Mouse (Mus musculus) hindbrain, embryonic 13.5 days (tissue): ENCODE data around the gene Hba-x. TPM values are rescaled to one million over a fixed set of nuclear protein-coding genes. Genes with fewer than 3 reads are reported as not detected.

Experiments
- ATAC-seq: fragments of 200-750 bp; cut with Nextera tagmentation; 2 replicates; pipeline ENCODE4 v1.8.0; 2017; ENCODE audit warnings: moderate TSS enrichment; ENCODE audit not compliant: low FRiP score
- H3K27ac ChIP-seq: fragments of 300-500 bp; sonication (generic); 2 replicates; pipeline ENCODE4 v1.5.1; 2015; ENCODE audit warnings: inconsistent platforms, mild to moderate bottlenecking, moderate library complexity
- H3K27me3 ChIP-seq: fragments of 300-500 bp; sonication (generic); 2 replicates; pipeline ENCODE4 v1.6.1; 2015; ENCODE audit warnings: mild to moderate bottlenecking, inconsistent platforms
- H3K36me3 ChIP-seq: fragments of 300-500 bp; sonication (generic); 2 replicates; pipeline ENCODE4 v1.6.1; 2015; ENCODE audit warnings: mild to moderate bottlenecking, inconsistent platforms
- H3K4me1 ChIP-seq: fragments of 300-500 bp; sonication (generic); replicated peaks from 2 replicates; pipeline ENCODE4 v1.6.1; 2015; ENCODE audit warnings: inconsistent platforms
- H3K4me2 ChIP-seq: fragments of 300-500 bp; sonication (generic); 2 replicates; pipeline ENCODE4 v1.6.1; 2015; ENCODE audit warnings: inconsistent platforms, mild to moderate bottlenecking, moderate library complexity
- H3K4me3 ChIP-seq: fragments of 300-500 bp; sonication (generic); 2 replicates; pipeline ENCODE4 v1.5.1; 2015; ENCODE audit warnings: mild to moderate bottlenecking, inconsistent platforms
- H3K9ac ChIP-seq: fragments of 300-500 bp; sonication (generic); 2 replicates; pipeline ENCODE4 v1.6.1; 2015; ENCODE audit warnings: mild to moderate bottlenecking, inconsistent platforms
- H3K9me3 ChIP-seq: fragments of 300-500 bp; sonication (generic); 2 replicates; pipeline ENCODE4 v1.6.1; 2016; ENCODE audit warnings: inconsistent platforms
- WGBS: fragments of 180-500 bp; shearing (Covaris S2); methylation state at CpG from one replicate; pipeline ENCODE4 v1.1.7; 2015; 5-methylcytosine and 5-hydroxymethylcytosine counted together
- polyA plus RNA-seq: library from polyadenylated mRNA; unstranded; fragments of >200 nt; fragmentation: Nextera tagmentation; extraction: Ambion mirVana; gene quantifications from 2 replicates; pipeline ENCODE4 v1.2.1, GENCODE M21; 2015

The Hba-x gene
- polyA plus RNA-seq: 392 and 434 TPM in 2 replicates

DNA sequence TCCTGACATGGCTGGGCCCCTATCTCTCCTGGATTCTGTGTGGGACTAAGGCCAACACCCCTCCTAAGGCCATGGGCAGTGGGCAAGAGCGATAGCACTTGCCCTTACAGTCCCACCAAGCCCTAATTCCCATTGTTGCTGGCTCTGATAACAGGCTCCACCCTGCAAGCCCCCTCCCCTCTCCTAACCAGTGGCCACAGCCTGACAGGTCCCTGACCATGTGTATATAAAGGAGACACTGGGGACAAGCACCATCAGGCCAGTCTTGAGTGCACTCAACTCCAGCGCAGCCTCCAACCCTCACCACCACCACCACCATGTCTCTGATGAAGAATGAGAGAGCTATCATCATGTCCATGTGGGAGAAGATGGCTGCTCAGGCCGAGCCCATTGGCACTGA, at the start of gene Hba-x:
Hba-x (plus strand) TSS at position 54 of the 400 bp plus-strand sequence.
- H3K9ac ChIP-seq: no peak within 1 kb of the TSS
- H3K27ac ChIP-seq: no peak within 1 kb of the TSS
- H3K4me2 ChIP-seq: no peak within 1 kb of the TSS
- H3K9me3 ChIP-seq: no peaks in the 10 kb centered on the region
- H3K36me3 ChIP-seq: no peaks in the 10 kb centered on the region
- peaks cover 31% of the 10 kb centered on the region for H3K27me3 ChIP-seq
- H3K4me3 ChIP-seq: no peak within 1 kb of the TSS
- no peak for ATAC-seq
- no peaks in the 10 kb centered on the region for H3K4me1 ChIP-seq
- 75% methylated on average over 3 of the region's 3 CpGs for WGBS

DNA sequence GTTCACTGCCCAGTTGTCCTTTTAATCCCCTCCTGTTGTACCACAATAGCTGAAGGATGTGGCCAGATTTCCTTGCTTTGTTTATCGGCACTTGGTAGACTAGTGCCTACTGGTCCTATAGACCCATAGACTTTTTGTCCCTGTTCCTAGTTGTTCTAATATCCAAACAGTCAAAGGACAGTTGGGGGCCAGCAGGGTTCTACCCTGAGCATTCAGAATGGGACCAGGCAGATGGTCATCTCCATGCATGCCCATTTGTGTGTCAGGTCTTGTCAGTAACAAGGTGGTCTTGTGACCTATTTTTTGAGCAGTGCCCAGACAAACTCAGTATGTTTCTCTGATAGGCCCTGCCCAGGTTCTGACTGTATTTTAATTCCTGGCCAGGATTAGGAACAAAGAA, 49.2 kb upstream of the Hba-x start:
- Histone ChIP-seq H3K36me3 (peaks cover 35% of the 10 kb centered on the region), H3K4me3 (peak overlapping the region; percentile 64), H3K9ac (peak overlapping the region; percentile 90), H3K27ac (peak overlapping the region; percentile 78; the same call in 1 of the 2 replicates), H3K27me3 (peaks cover 31% of the 10 kb centered on the region), H3K4me2 (peak overlapping the region; percentile 73), H3K4me1 (peaks cover 52% of the 10 kb centered on the region), H3K9me3 (no peaks in the 10 kb centered on the region)
- ATAC-seq: no peak; the same call in 1 of the 2 replicates
- WGBS: 39% methylated on average over 1 of the region's 1 CpGs

DNA sequence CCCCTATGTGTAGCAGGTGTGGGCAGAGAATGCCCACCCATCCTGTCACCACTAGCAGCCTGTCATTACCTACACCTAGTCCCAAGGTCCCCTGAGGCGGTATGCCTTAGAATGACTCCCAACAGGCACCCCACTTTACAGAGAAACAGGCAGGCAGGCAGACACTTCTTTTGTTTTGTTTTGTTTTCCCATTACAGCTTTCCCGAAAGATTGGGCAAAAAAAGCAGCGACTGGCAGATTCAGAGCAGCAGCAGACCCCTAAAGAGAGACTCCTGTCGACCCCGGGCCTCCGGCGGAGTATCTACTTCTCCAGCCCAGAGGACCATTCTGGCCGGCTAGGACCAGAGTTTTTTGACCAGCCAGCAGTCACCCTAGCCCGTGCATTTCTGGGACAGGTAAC, 48.6 kb upstream of the Hba-x start:
- H3K27ac ChIP-seq: no peak overlapping the region
- peak overlapping the region; percentile 64; the same call in 1 of the 2 replicates for H3K4me3 ChIP-seq
- peak overlapping the region; percentile 90 for H3K9ac ChIP-seq
- H3K4me1 ChIP-seq: peaks cover 47% of the 10 kb centered on the region
- no peak for ATAC-seq
- WGBS: 91% methylated on average over 9 of the region's 9 CpGs
- H3K36me3 ChIP-seq: peaks cover 40% of the 10 kb centered on the region
- H3K9me3 ChIP-seq: no peaks in the 10 kb centered on the region
- H3K4me2 ChIP-seq: peak overlapping the region; percentile 73
- H3K27me3 ChIP-seq: peaks cover 26% of the 10 kb centered on the region

DNA sequence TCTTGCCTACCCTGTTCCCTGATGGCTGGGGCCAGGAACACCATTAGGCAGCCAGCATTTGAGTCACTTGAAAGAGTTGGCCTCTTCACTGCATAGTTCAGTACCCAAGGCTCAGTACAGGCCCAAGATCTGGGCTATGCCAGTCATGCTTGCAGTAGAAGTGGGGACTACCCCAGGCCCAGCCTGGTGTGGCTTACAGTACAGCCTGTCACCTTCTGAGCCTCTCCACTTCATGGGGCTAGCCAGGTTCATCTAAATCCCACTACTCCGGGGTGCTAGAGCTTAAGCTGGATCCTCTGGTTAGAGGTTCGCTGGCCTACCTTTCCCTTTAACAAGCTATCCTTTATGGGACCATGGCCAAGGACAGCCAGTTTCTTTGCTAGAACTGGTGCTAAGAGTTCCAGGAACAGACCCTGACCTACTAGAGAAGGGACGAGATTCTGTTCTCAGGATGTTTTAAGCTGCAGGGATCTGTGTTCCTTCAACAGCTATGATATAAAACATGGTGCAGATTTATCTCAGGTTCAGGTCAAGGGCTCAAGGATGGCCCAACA, 47.8 kb upstream of the Hba-x start:
- no peak overlapping the region for H3K4me3 ChIP-seq
- no peak for ATAC-seq
- H3K4me1 ChIP-seq: peaks cover 41% of the 10 kb centered on the region
- H3K27ac ChIP-seq: no peak overlapping the region
- H3K9me3 ChIP-seq: no peaks in the 10 kb centered on the region
- peaks cover 18% of the 10 kb centered on the region for H3K27me3 ChIP-seq
- WGBS: 91% methylated on average over 3 of the region's 3 CpGs
- H3K4me2 ChIP-seq: no peak overlapping the region
- H3K36me3 ChIP-seq: peaks cover 48% of the 10 kb centered on the region
- H3K9ac ChIP-seq: 0 out of 2 replicates have a peak overlapping the region, but pooled peaks have one; percentile 16

DNA sequence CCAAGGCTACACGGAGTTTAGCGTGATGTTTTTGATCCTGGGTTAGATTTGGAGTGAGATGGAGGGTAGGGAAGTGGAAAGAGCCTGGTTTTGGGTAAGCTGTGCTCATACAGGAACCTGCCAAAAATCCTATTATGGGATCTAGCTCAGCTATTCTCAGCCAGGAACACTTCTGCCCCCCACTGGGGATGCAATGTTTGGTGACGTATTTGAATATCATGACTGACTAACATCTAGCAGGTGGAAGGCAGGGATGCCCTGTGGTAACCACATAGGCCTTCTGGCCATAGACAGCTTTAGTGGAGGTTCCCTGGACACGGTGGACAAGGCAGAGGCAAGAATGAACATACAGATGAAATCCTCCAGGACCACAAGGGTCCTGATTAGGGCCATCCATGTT, 46.0 kb upstream of the Hba-x start:
- H3K9me3 ChIP-seq: no peaks in the 10 kb centered on the region
- H3K4me2 ChIP-seq: no peak overlapping the region
- no peak for ATAC-seq
- H3K9ac ChIP-seq: no peak overlapping the region
- H3K4me3 ChIP-seq: no peak overlapping the region
- 83% methylated on average over 4 of the region's 4 CpGs for WGBS
- peaks cover 3% of the 10 kb centered on the region; the same call in 1 of the 2 replicates for H3K27me3 ChIP-seq
- peaks cover 46% of the 10 kb centered on the region for H3K4me1 ChIP-seq
- H3K27ac ChIP-seq: no peak overlapping the region
- peaks cover 63% of the 10 kb centered on the region for H3K36me3 ChIP-seq

DNA sequence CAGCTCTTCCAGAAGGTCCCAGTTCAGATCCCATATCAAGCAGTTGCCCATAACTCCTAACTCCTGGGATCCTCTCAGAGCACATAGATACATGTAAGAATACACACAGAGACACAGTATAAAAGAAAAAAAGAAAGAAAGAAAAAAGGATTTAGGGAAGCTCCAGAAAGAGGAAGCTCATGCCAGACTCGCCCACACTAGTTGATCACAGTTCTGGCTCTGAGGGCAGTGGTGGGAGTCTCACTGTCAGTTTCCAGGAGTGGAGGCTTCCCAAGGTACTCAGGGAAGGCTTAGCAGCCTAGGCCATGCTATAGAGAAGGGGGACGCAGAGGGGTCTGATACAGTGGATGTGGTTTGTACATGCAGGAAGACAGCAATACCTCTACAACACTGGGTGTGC, 45.1 kb upstream of the Hba-x start:
- WGBS: 97% methylated on average over 2 of the region's 2 CpGs
- peaks cover 46% of the 10 kb centered on the region for H3K4me1 ChIP-seq
- H3K9ac ChIP-seq: no peak overlapping the region
- H3K4me2 ChIP-seq: no peak overlapping the region
- peaks cover 63% of the 10 kb centered on the region for H3K36me3 ChIP-seq
- ATAC-seq: no peak
- no peaks in the 10 kb centered on the region for H3K9me3 ChIP-seq
- no peak overlapping the region for H3K4me3 ChIP-seq
- H3K27me3 ChIP-seq: no peaks in the 10 kb centered on the region
- no peak overlapping the region for H3K27ac ChIP-seq

DNA sequence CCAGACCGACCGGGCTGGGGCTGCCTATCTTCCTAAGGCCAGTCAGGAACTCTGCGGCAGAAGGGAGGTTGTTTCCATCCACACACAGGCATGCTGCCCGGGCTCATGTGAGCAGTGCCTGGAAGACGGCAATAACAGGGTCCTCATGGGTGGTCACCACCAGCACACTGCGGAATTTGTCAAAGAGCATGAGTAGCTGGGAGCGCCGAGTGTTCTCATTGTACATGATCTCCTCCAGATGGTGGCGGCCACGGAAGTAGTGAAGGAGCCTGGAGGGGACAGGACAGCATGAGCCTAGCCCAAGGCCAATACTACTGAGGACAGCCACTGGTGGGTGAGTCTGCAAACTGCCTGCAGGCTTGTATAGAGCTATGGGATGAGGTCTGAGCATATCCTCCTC, 43.4 kb upstream of the Hba-x start:
- WGBS: 80% methylated on average over 10 of the region's 10 CpGs
- Histone ChIP-seq H3K36me3 (peaks cover 70% of the 10 kb centered on the region), H3K4me3 (no peak overlapping the region), H3K4me2 (no peak overlapping the region), H3K9me3 (no peaks in the 10 kb centered on the region), H3K9ac (no peak overlapping the region), H3K27ac (no peak overlapping the region), H3K27me3 (no peaks in the 10 kb centered on the region), H3K4me1 (peaks cover 46% of the 10 kb centered on the region)
- no peak for ATAC-seq

DNA sequence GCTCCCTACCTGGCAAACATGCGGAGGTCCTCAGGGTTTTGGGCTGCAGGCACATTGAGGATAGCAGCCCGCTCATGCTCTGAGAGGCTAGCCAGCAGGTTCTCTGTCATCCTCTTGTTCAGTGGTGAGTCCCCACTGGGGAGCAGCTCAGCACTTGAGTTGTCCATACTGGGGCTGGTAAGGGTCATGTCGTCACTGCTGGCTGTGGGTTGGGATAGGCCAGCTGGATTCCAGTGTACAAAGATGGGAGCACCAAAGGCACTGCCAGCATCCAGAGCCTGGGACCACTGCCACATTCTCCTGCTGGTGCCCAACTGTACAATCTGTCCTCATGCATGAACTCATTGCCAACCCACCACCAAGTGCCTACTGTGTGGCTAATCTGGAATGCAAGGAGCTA, 42.3 kb upstream of the Hba-x start:
- H3K4me1 ChIP-seq: peaks cover 43% of the 10 kb centered on the region
- 88% methylated on average over 3 of the region's 3 CpGs for WGBS
- H3K4me2 ChIP-seq: no peak overlapping the region
- H3K4me3 ChIP-seq: no peak overlapping the region
- H3K27me3 ChIP-seq: no peaks in the 10 kb centered on the region
- H3K9ac ChIP-seq: 0 out of 2 replicates have a peak overlapping the region, but pooled peaks have one; percentile 15
- no peak for ATAC-seq
- H3K36me3 ChIP-seq: peaks cover 70% of the 10 kb centered on the region
- no peaks in the 10 kb centered on the region for H3K9me3 ChIP-seq
- no peak overlapping the region for H3K27ac ChIP-seq

DNA sequence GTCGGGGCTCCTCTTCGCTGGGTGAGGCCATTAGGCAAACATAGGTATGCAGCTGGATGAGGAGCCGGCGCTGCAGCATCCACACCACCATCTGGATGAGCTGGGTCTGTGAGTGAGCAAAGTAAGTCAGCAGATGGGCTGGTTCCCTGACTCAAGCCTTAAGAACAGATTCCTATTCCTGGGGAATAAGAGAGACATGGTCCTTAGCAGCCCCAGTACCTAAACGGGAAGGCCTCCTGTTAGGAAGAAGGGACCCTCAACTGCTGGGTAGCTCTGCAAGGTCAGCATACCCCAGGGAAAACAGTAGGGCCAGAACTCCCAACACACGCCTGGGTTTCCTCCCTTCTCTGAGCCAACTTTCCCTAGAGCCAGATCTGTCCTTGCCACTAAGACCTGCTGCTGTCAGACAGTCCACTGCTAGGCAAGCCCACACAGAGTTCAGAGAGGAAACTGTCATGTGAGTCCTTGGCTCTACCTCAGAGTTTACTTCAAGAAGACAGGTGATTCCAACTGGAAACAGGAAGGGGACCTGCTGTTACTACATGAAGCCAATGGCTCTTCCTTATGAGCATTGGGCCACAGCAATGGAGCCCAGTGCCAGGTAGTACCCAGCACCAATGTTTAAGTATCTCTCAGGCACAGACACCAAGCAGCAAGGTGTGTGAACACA, 41.2 kb upstream of the Hba-x start:
- peaks cover 68% of the 10 kb centered on the region for H3K36me3 ChIP-seq

GRCm38 (mm10) chr11:32235646-32236045, 40.6 kb upstream of the Hba-x start:
- Histone ChIP-seq H3K9ac (peak overlapping the region; percentile 26), H3K9me3 (no peaks in the 10 kb centered on the region), H3K4me3 (no peak overlapping the region), H3K4me2 (no peak overlapping the region), H3K4me1 (peaks cover 43% of the 10 kb centered on the region), H3K36me3 (peaks cover 68% of the 10 kb centered on the region), H3K27me3 (no peaks in the 10 kb centered on the region), H3K27ac (peak overlapping the region; percentile 77)
- 30% methylated on average over 3 of the region's 3 CpGs for WGBS
- peak; percentile 36 for ATAC-seq

More for the DNA sequence above, 41.2 kb upstream of the Hba-x start:
- Histone ChIP-seq H3K4me1 (peaks cover 43% of the 10 kb centered on the region), H3K9me3 (no peaks in the 10 kb centered on the region), H3K9ac (no peak overlapping the region; the same call in 1 of the 2 replicates), H3K27me3 (no peaks in the 10 kb centered on the region), H3K27ac (peak overlapping the region; percentile 77), H3K4me3 (no peak overlapping the region), H3K4me2 (no peak overlapping the region)
- 85% methylated on average over 6 of the region's 6 CpGs for WGBS
- ATAC-seq: no peak

- H3K4me2 ChIP-seq: no peak overlapping the region
- 64% methylated on average over 2 of the region's 2 CpGs for WGBS
- no peaks in the 10 kb centered on the region for H3K9me3 ChIP-seq
- H3K27ac ChIP-seq: peak overlapping the region; percentile 77
- peak; percentile 38 for ATAC-seq
- peak overlapping the region; percentile 26; the same call in 1 of the 2 replicates for H3K9ac ChIP-seq
- H3K27me3 ChIP-seq: no peaks in the 10 kb centered on the region
- peaks cover 43% of the 10 kb centered on the region for H3K4me1 ChIP-seq
- H3K36me3 ChIP-seq: peaks cover 68% of the 10 kb centered on the region
- H3K4me3 ChIP-seq: no peak overlapping the region
Measured at GRCm38 (mm10) chr11:32236132-32236531, 40.1 kb upstream of the Hba-x start.

DNA sequence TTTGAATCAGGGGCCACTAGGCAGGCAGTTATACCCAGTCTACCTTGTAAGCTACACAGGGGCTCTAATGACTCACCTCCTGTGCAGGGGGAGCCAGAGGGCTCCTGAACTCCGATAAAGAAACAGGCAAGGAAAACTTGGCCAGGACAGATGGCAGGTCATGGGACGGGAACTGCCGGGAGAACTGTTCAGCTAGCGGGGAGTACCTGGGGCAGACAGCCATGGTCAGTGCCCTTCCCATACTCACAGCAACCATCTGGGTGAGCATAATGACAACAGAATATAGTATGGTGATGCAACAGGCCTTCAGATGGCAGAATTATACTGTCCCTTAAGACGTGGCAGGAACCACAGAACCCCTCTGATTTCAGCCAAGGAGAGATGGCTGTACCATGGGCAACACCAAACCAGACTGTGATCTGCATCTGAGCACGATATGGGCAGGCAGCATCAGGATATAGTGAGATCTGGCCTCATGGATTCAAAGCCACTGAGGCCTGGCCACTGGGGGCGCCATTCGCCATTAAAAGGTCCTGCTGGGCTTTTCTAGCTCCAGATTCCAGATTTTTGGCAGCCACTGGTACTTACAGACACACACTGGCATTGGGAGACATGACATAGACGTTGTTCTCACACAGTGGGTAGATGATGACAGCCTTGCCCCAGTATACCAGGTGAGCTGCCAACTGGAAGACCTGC, 39.3 kb upstream of the Hba-x start:
- no peak overlapping the region for H3K4me2 ChIP-seq
- H3K27ac ChIP-seq: peak overlapping the region; percentile 77
- H3K36me3 ChIP-seq: peaks cover 68% of the 10 kb centered on the region
- no peak overlapping the region for H3K4me3 ChIP-seq
- 54% methylated on average over 9 of the region's 9 CpGs for WGBS
- peaks cover 43% of the 10 kb centered on the region for H3K4me1 ChIP-seq
- no peaks in the 10 kb centered on the region for H3K9me3 ChIP-seq
- no peaks in the 10 kb centered on the region for H3K27me3 ChIP-seq
- peak overlapping the region; percentile 46; the same call in 1 of the 2 replicates for H3K9ac ChIP-seq
- no peak for ATAC-seq
